Mouse (Mus musculus) frontal cortex, adult (tissue): ENCODE data around the gene Gm20388.
A peak's percentile ranks its signal among the peaks of the same experiment; 100 is the strongest.

Experiments used
- ATAC-seq: cut with Nextera tagmentation; 2 replicates; pipeline ENCODE4 v1.9.2; 2017; ENCODE audit warnings: mild to moderate bottlenecking, moderate library complexity, mixed read lengths; ENCODE audit not compliant: low TSS enrichment

The Gm20388 gene

DNA sequence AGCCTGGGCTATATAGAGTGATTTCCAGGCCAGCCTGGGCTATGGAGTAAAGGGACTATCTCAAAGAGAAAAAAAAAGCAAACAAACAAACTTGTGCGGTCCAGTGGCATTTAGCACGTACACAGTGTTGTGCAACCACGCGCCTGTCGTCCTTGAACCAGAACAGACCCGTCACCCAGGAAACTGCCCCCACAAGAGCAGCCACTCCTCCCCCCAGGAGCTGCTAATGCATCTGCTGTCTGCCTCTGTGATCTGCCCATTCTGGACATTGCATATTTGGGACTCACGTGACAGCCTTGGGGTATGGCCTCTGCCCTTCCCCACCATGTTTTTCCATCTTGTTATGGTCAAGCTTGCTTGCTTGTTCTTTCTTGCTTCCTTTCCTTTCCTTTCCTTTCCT lies 618.6 kb downstream of the Gm20388 start:
- no peak for ATAC-seq

- no peak for ATAC-seq
Observed at GRCm38 (mm10) chr8:120530954-120531656, 620.5 kb downstream of the Gm20388 start.

DNA sequence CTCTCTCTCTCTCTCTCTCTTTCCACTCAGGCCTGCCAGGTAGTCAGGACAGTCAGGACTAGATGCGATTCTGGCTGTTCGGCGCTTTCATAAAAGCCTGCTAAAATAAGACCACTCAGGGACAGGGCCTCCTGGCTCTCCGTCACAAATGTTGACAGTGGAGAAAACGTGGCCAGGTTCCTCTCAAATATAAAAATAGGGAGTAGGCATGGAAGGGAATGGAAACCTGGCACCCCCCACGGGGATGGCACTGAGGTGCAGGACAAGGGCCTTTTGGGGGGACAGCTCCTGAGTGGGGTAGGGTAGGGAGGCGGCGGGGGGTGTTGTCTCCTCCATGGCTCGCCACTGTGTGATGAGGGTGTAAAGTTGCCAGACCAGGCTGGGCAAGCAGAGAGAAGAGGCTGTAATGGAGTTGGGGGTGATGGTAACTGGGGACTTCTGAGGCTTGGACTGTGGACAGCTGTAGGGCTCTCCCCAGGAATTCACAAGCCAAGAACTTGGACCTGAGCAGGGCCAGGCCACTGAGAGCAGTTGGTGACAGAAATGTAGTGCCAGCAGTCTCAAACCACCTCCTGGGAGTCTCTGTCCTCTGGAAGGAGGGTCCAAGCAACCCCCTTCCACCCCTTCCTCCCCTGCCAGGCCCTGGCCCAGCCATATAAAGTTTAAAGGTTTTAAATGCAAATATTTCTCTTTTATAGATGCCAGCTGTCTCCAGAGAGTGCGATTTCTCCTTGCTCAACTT lies 621.3 kb downstream of the Gm20388 start:
- ATAC-seq, result no peak

GRCm38 (mm10) chr8:120532517-120533215 lies 622.0 kb downstream of the Gm20388 start:
- ATAC-seq, result no peak

- ATAC-seq, result no peak
Observed at GRCm38 (mm10) chr8:120533380-120533779, 622.7 kb downstream of the Gm20388 start.

- ATAC-seq, result no peak
Observed at GRCm38 (mm10) chr8:120534080-120534479, 623.4 kb downstream of the Gm20388 start.

GRCm38 (mm10) chr8:120534504-120535368 lies 624.1 kb downstream of the Gm20388 start:
- peak; percentile 34; the same call in 1 of the 2 replicates for ATAC-seq

GRCm38 (mm10) chr8:120535452-120536305 lies 625.0 kb downstream of the Gm20388 start:
- peak; percentile 20; the same call in 1 of the 2 replicates for ATAC-seq

GRCm38 (mm10) chr8:120536306-120537206 lies 625.9 kb downstream of the Gm20388 start:
- ATAC-seq, result peak; percentile 17; the same call in 1 of the 2 replicates

GRCm38 (mm10) chr8:120537207-120537817 lies 626.7 kb downstream of the Gm20388 start:
- ATAC-seq, result no peak

- ATAC-seq, result peak; percentile 20; the same call in 1 of the 2 replicates
Observed at GRCm38 (mm10) chr8:120537818-120538396, 627.3 kb downstream of the Gm20388 start.

GRCm38 (mm10) chr8:120538397-120539240 lies 628.0 kb downstream of the Gm20388 start:
- peak; percentile 9; the same call in 1 of the 2 replicates for ATAC-seq

DNA sequence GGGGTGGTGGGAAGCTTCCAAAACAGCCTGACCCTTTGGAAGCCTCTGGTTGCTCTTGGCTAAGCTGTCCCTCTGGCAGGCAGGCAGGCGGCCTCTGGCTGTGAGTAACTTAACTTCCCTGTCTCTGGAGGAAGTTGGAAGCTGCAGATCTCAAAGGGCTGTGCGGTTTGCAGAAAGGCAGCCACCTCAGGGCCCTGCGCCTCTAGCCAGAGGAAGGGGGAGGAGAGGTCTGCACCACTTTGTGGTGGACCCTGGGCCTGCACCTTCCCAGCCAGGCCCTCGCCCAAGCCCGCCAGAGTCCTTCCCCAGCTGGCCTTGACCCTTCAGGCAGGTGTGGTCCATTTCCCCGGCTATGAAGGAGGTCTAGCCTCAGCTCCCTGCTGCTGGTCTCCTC lies 628.7 kb downstream of the Gm20388 start:
- ATAC-seq, result no peak

GRCm38 (mm10) chr8:120539775-120540625 lies 629.4 kb downstream of the Gm20388 start:
- no peak for ATAC-seq

GRCm38 (mm10) chr8:120542995-120543394 lies 632.4 kb downstream of the Gm20388 start:
- no peak for ATAC-seq

DNA sequence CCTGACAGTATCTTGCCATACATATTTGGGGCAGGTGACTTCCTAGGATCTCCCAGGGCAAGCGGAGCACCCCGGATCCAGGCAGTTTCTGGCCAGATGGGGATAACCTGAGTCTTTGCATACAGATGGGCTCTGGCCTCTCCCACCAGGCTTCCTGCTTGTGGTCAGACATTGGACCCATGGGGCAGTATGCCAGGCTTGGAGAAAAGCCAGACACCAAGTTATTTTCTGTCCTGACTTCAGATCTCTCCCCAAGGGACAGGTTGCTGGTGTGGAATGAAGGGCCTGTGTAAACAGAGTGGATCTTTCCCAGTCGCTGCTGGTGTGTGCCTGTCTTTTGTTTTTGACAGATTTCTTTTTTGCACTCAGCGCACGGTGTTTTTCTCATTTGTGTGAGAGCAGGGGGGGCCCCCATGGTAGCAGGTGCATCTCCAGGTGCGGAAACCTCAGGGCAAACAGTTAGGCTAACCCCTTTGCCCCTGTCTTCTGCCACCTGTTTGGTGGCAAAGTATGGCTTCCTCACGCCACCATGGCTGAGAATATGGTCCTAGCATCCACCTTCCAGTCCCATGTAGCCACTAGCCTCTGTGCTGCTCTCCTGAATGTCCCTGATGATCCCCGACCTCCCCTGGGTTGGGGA lies 632.9 kb downstream of the Gm20388 start:
- no peak for ATAC-seq
